Mouse (Mus musculus) urinary bladder, postnatal 36 days (tissue): ENCODE results near the gene Lmcd1.
A peak's percentile ranks its signal among the peaks of the same experiment; 100 is the strongest.
"Not testable (repeated sequence)": the region's sequence is repeated elsewhere in the genome, so short reads cannot be mapped to it uniquely, and the experiment has no call there.

Experiments used
- DNase-seq, 2 experiments: peaks; one replicate each; pipeline ENCODE4 v3.0.0; 2022; ENCODE audit warnings: low spot score in 2 of 2, mixed read lengths in 1 of 2

Lmcd1 gene

GRCm38 (mm10) chr6:112273501-112274205 lies at the start of gene Lmcd1:
Gene Lmcd1 (plus strand): TSS chr6:112273758.
- DNase-seq: peak; percentile 46 to 83

GRCm38 (mm10) chr6:112223877-112224632 lies 49.5 kb upstream of the Lmcd1 start:
- DNase-seq: no peak

- no peak for DNase-seq
Measured at GRCm38 (mm10) chr6:112236775-112237174, 36.8 kb upstream of the Lmcd1 start.

- peak in 1 of 2 experiments; percentile 20 for DNase-seq
Measured at GRCm38 (mm10) chr6:112242216-112242615, 31.3 kb upstream of the Lmcd1 start.

GRCm38 (mm10) chr6:112245639-112246038 lies 27.9 kb upstream of the Lmcd1 start:
- peak; percentile 8 to 38 for DNase-seq

- no peak for DNase-seq
Measured at GRCm38 (mm10) chr6:112246636-112247035, 26.9 kb upstream of the Lmcd1 start.

- not testable (repeated sequence) for DNase-seq
Measured at GRCm38 (mm10) chr6:112253943-112254342, 19.6 kb upstream of the Lmcd1 start.

- no peak for DNase-seq
Measured at GRCm38 (mm10) chr6:112254967-112255366, 18.6 kb upstream of the Lmcd1 start.

GRCm38 (mm10) chr6:112255388-112256225 lies 18.0 kb upstream of the Lmcd1 start:
- no peak for DNase-seq

- no peak for DNase-seq
Measured at GRCm38 (mm10) chr6:112256599-112256998, 17.0 kb upstream of the Lmcd1 start.

GRCm38 (mm10) chr6:112261089-112261488 lies 12.5 kb upstream of the Lmcd1 start:
- DNase-seq: no peak

- no peak for DNase-seq
Measured at GRCm38 (mm10) chr6:112264321-112264720, 9.2 kb upstream of the Lmcd1 start.

GRCm38 (mm10) chr6:112266631-112267030 lies 6.9 kb upstream of the Lmcd1 start:
- no peak for DNase-seq

GRCm38 (mm10) chr6:112267661-112268357 lies 5.7 kb upstream of the Lmcd1 start:
- DNase-seq: no peak

GRCm38 (mm10) chr6:112274261-112275055 lies 900 bp downstream of the Lmcd1 start:
- DNase-seq: peak; percentile 8 to 77

GRCm38 (mm10) chr6:112275731-112276245 lies 2.2 kb downstream of the Lmcd1 start:
- no peak for DNase-seq

- DNase-seq: no peak
Measured at GRCm38 (mm10) chr6:112278805-112279204, 5.2 kb downstream of the Lmcd1 start.

GRCm38 (mm10) chr6:112280161-112280560 lies 6.6 kb downstream of the Lmcd1 start:
- no peak for DNase-seq

GRCm38 (mm10) chr6:112280945-112281344 lies 7.4 kb downstream of the Lmcd1 start:
- DNase-seq: no peak

GRCm38 (mm10) chr6:112281935-112282334 lies 8.4 kb downstream of the Lmcd1 start:
- DNase-seq: no peak
